Mouse (Mus musculus) thymus, postnatal 10 days (tissue): ENCODE results near the gene Nsg2.

ENCODE experiments used
- DNase-seq, 2 experiments: peaks; one replicate each; pipeline ENCODE4 v3.0.0; 2021; ENCODE audit warnings: low spot score in 2 of 2

Nsg2 gene

GRCm38 (mm10) chr11:32011867-32012603 is 11.8 kb downstream of the Nsg2 start:
- peak; percentile 35 to 36 for DNase-seq

GRCm38 (mm10) chr11:32013014-32013427 is 12.8 kb downstream of the Nsg2 start:
- DNase-seq = no peak

- DNase-seq = no peak
Observed at GRCm38 (mm10) chr11:32013561-32013960, 13.3 kb downstream of the Nsg2 start.

DNA sequence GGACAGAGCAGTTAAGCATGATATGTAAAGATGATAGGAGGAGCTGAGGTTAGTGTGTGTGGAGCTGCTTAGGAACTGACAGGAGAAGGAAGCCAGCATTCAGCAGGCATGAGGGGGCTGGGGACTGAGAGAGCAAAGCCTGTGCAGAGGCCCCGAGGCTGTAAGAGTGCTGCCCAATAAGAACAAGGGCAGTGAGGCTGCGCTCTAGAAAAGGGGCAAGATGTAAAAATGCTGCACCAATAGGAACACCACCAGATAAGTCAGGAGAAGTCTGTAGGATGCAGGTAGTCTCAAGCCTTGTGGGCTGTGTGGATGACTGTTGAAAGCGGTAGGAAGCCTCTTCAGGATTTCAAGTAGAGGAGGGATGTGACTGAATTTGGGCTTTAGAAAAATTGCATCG is 17.9 kb downstream of the Nsg2 start:
- no peak for DNase-seq

DNA sequence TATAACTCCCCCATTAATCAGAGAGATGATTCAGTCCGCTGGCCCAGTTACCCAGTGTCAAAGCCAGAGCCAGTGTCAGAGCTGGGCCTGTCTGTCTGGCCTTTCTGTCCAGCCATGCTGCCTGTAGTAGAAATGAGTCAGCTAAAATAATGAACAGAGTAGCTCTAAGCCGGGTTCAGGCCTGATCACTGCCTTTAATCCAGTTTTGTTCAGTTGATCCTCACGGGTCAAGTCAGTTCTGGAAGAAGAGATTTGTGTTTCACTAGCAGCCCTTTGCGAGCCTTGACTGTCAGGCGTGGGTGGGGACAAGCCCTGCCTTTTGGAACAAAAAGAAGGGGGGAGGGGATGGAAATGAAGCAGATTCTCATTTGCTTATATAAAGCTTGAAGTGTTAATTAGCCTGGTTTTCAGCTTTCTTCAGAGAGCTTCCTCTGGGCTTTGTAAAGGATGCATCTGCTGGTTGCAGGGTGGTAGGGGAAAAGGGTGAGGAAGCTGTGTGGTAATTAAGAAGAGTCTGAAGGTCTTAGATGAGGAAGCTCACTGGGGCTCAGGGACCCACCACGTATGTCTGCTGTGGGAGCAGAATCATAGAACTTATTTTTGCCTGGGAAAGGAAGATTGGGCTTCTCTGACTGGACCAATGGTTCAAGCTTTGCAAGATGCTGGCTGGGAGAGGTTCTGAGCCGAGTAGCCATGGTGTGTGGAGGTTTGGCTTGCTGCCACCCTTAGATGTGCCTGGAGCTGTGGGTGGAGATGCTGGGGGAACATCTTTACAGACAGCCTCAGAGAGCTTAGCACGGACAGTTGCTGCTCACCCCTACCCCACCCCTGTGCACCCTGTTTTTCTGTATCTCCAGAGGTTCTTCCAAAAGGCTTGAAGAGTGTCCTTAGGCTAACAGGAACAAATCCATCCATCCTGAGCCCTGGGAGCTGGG is 20.0 kb downstream of the Nsg2 start:
- no peak for DNase-seq

DNA sequence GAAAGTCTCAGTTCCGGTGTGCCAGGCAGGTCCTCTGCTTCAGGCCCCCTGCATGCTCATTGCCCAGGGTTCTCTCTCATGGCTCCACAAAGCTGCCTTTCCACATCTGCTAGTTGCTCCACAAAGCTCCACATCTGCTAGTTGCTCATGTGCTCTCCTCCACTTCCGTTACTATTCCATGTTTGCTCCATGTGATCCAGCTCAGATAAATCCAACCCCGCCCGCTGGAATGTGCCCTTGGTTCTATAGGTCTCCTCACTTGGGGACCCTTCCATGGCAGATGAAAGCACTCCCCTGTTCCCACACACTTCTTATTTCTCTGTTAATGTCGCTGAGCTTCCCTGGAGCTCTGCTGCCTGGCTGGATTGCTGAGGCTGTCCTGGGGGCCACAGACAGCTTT is 26.4 kb downstream of the Nsg2 start:
- no peak for DNase-seq

GRCm38 (mm10) chr11:32027474-32028342 is 27.4 kb downstream of the Nsg2 start:
- no peak for DNase-seq

- DNase-seq = no peak
Observed at GRCm38 (mm10) chr11:32028605-32029004, 28.3 kb downstream of the Nsg2 start.

DNA sequence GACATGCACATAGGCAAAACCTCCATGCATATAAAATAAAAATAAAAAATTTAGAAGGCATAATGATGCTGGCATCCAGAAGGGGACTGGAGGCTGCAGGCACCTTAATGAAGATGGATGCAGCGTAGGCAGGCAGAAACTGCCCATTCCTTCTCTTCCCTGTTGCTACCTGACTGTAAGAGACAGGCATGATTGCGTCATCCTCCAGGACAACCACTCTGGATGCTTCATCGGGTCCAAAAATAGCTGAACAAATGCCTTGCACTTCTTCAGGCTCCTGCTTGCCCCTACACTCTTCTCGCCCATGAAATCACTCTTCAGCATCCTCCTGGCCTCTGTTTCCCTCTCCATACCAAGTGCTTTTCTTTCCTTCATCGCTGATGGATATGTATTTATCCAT is 29.1 kb downstream of the Nsg2 start:
- DNase-seq = no peak

DNA sequence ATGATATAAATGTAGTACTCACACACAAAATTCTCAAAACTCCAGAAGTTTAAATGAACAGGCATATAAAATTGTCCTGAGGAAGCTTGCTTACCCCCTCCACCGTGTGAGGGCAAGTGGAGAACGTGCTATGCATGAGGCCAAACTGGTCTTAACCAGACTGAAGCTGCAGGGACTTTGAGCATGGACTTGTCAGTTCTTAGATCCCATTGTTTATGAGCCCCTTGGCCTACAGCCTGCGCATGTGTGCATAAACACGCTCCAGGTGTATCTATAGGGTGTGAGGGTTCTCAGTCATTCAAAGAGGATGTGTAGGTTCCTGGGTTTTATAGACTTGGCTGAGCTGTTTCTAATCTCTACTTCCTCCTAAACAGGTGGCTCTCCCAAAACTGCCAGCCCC is 31.1 kb downstream of the Nsg2 start:
- no peak for DNase-seq

DNA sequence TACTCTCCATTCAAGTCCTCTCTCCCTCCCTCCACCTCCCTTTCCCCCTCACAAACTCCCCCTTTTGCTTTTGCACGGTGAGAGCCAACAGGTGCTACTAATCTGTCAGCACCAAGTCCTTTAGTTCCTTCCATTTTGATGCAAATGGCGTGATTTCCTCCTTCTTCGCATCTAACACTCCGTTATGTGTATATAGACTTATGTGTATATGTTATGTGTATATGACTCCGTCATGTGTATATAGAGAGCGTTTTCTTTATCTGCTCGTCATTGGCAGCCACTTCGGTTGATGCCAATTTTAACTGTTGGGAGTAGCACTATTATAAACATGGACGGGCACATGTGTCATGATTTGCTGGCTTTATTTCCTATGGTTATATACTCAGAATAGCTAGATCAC is 31.8 kb downstream of the Nsg2 start:
- DNase-seq = no peak

- no peak for DNase-seq
Observed at GRCm38 (mm10) chr11:32035831-32036230, 35.6 kb downstream of the Nsg2 start.

DNA sequence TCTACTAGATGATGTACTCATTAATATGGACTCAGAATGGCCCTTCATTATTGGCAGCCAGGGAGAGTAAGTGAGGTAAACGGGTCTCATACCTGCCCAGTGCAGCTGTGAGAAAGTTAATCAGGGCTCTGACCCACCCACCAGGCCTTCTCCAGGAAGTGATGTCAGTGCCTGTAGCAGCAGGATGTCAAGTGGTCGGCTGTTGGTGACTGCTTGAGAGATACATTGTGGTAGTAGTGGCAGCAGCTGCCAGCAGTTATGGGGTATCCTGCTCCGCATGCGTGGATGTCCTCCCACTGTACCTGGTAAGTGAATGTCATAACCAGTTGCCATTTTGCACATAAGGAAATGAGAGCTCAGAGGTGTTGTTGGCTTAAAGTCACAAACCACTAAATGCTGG is 39.4 kb downstream of the Nsg2 start:
- peak; percentile 30 to 33 for DNase-seq

- DNase-seq = no peak
Observed at GRCm38 (mm10) chr11:32057389-32057788, 57.1 kb downstream of the Nsg2 start.

- DNase-seq = no peak
Observed at GRCm38 (mm10) chr11:32057861-32058260, 57.6 kb downstream of the Nsg2 start.

- DNase-seq = no peak
Observed at GRCm38 (mm10) chr11:32061020-32061419, 60.8 kb downstream of the Nsg2 start.

DNA sequence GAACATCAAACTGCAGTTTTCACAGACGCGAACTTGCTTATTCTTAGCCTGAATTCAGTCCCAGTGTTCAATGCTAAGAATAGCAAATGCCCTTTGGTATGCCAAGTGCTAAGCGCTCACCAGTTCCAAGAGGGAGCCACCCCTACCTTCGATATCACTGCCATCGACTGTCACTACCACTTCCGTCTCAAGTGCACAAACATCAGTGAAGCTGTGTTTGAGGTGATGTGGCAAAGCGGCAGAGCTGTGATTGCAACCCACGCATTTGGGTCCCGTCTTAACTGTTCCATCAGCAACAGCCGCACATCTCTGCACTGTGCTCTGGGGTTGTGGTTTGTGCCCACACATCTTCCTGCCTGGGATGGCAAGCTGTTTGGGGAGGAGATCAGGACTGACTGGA is 61.6 kb downstream of the Nsg2 start:
- peak; percentile 51 to 59 for DNase-seq

DNA sequence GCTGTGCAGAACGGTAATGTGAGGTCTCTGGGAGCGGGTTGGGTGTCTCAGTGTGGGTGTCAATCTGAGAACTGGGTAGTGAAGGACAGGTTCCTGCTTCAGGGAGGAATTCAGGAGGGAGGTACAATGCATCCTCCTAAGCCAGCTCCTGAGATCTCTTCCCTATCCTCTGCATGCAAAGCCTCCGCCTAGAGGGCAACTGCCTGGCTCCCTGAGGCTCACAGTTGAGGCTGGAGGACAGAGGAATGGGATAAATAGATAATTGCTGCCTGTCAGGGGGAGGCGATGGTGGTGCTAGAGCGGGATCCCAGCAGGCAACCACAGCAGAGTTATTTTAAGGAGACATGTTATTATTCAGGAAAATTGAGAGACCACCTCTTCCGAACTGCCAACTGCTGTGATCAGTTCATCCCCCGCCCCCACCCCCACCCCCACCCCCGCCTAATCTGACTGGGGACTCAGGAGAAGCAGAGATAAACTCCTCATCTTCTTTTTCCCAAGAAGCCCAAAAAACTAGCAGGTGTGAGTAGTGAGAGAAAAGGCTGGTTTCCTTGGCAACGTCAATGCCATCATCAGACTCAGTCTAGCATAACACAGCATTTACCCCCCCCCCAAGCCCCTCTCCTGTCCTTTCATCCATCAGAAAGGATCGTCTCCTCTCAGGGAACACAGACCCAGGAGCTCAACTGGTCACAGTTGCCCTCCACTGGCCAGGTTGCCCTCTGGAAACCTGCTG is 63.7 kb downstream of the Nsg2 start:
- DNase-seq = no peak

GRCm38 (mm10) chr11:32064511-32064862 is 64.2 kb downstream of the Nsg2 start:
- DNase-seq = no peak

DNA sequence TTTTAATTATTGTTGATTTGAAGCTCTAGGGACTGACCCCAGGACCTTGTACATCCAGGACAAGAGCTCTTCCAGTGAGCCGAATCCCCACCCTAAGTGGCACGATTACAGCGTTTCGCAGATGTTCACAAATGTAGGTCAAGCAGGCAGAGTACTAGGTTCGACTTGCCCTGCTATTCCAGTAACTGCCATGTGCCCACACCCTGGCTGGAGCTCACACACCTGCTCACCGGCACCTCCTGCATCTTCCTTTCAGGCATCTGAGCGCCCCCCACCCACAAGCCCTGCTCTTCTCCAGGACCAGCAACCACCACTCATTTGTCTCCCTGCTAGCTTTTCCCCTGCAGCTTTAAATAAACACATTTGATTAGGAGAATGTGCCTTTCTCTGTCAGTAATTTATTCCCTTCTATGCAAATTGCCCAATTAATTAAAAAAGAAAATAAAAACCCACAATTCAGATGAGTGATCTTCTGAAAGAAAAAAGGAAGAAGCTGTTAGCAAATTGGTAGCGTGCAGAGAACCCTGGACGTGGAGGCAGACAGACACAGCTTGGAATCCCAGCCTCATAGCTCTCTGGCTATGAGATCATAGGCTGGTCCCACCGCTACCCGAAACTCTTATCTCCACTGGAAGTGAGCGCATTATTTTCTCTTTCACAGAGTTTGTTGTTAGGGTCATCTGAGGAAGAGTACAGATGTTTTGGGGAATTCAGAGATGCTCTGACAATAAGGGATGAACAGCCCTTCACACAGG is 68.7 kb downstream of the Nsg2 start:
- DNase-seq = peak; percentile 65 to 74

DNA sequence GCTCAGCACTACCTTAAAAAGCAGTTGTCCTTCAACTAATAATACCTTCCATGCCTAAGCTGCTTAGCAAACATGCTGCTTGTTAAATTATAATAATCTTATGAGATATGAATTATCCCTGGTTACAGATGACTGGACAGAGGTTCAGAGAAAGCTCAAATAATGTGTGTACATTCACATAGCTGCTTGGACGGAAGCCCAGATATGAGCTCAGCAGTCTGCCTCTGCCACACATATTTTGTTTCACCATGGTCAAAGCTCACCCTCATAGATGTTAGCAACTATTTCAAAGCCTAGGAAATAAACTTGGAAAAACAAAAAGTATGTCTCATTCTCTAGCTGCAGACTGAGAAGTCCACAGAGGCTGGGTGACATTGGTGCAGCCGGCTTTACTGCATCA is 74.9 kb downstream of the Nsg2 start:
- no peak for DNase-seq
